Comparison of ENCODE assay signal across 7 mouse cellular contexts in genomic region chr10:43171106-43171505, GRCm38 (mm10). TPM values are rescaled to one million over a fixed set of nuclear protein-coding genes. Genes with fewer than 3 reads are reported as not detected.
DNase-seq lines count a peak whose midpoint lies in the region; ATAC-seq and TF ChIP-seq lines count a peak whose summit lies in the region.

No protein-coding gene starts in this region.

- ATAC-seq in heart, embryonic 13.5 days (ENCODE audit: extremely low read depth, insufficient number of reproducible peaks, low FRiP score, low TSS enrichment) = no peak
- no peak for ATAC-seq in CD4-positive, CD25-positive, alpha-beta regulatory T cell, adult 4 months

- H3K4me3 ChIP-seq in heart, embryonic 13.5 days = peak overlapping the region; percentile 41
- H3K4me3 ChIP-seq in midbrain, embryonic 10.5 days = peak overlapping the region; percentile 39; the same call in 1 of the 2 replicates

- H3K4me1 ChIP-seq in heart, embryonic 13.5 days = peaks cover 44% of the 10 kb centered on the region
- peaks cover 54% of the 10 kb centered on the region for H3K4me1 ChIP-seq in midbrain, embryonic 10.5 days

- WGBS in heart, embryonic 13.5 days = 4% methylated on average over 8 of the region's 8 CpGs
- 2% methylated on average over 8 of the region's 8 CpGs for WGBS in midbrain, embryonic 10.5 days

- peaks cover 23% of the 10 kb centered on the region for H3K27me3 ChIP-seq in heart, embryonic 13.5 days (replicated peaks)
- H3K27me3 ChIP-seq in midbrain, embryonic 10.5 days (ENCODE audit: low read depth, poor library complexity, severe bottlenecking) = peaks cover 54% of the 10 kb centered on the region

- TF ChIP-seq POLR2A in brain, embryonic 14.5 days (IDR thresholded peaks at IDR 0.05; ENCODE audit: borderline replicate concordance, extremely low read depth, insufficient read depth, insufficient read length, poor library complexity, severe bottlenecking) = no peak

- H3K9me3 ChIP-seq in heart, embryonic 13.5 days = peaks cover 3% of the 10 kb centered on the region; the same call in 1 of the 2 replicates
- no peaks in the 10 kb centered on the region for H3K9me3 ChIP-seq in midbrain, embryonic 10.5 days (replicated peaks)

- H3K27ac ChIP-seq in heart, embryonic 13.5 days (replicated peaks) = peak overlapping the region; percentile 82
- H3K27ac ChIP-seq in midbrain, embryonic 10.5 days (replicated peaks) = no peak overlapping the region

- DNase-seq in Muller cell, postnatal 12 days (ENCODE audit: inconsistent ontology term) = peak; percentile 22
- DNase-seq in brain, embryonic 14.5 days (ENCODE audit: low read depth) = peak; percentile 35
- DNase-seq in midbrain, embryonic 10.5 days (ENCODE audit: low spot score) = peak; percentile 44
- no peak for DNase-seq in left cerebral cortex, adult 9 months (ENCODE audit: low spot score in 2 of 2)
- no peak for DNase-seq in natural killer cell, adult 2 months (ENCODE audit: low spot score in 2 of 2)

- TF ChIP-seq CTCF in brain, embryonic 14.5 days (IDR thresholded peaks at IDR 0.05; ENCODE audit: borderline replicate concordance, extremely low read depth, insufficient read depth, insufficient read length) = no peak

- peak overlapping the region; percentile 71 for H3K9ac ChIP-seq in heart, embryonic 13.5 days

- H3K36me3 ChIP-seq in heart, embryonic 13.5 days = no peaks in the 10 kb centered on the region
- H3K36me3 ChIP-seq in midbrain, embryonic 10.5 days = peaks cover 2% of the 10 kb centered on the region; the same call in 1 of the 2 replicates

- H3K4me2 ChIP-seq in heart, embryonic 13.5 days = peak overlapping the region; percentile 93

RNA-seq across cellular contexts. Expression of gene Sobp, which starts 3.2 kb away (rescaled TPM):
- polyA plus RNA-seq in brain, embryonic 14.5 days (2012; rRNA removed) = 15.0 and 30.6 TPM in 2 replicates
- 1.6 and 1.7 TPM in 2 replicates for polyA plus RNA-seq in heart, embryonic 13.5 days (2015; fragmentation: Nextera tagmentation; extraction: Ambion mirVana)
- 2.0 and 2.3 TPM in 2 replicates for polyA plus RNA-seq in midbrain, embryonic 10.5 days (2016; fragmentation: Nextera tagmentation; extraction: Ambion mirVana)
- polyA plus RNA-seq in CD4-positive, CD25-positive, alpha-beta regulatory T cell, adult 4 months (2017; shearing (Covaris generic)) = not detected

RNA-seq across cellular contexts. Expression of gene 9030612E09Rik, which starts 3.4 kb away (rescaled TPM):
- polyA plus RNA-seq in brain, embryonic 14.5 days (2012; rRNA removed) = 3.3 and 4.3 TPM in 2 replicates
- 0.52 and 0.64 TPM in 2 replicates for polyA plus RNA-seq in heart, embryonic 13.5 days (2015; fragmentation: Nextera tagmentation; extraction: Ambion mirVana)
- polyA plus RNA-seq in midbrain, embryonic 10.5 days (2016; fragmentation: Nextera tagmentation; extraction: Ambion mirVana) = 0.79 and 1.3 TPM in 2 replicates
- not detected for polyA plus RNA-seq in CD4-positive, CD25-positive, alpha-beta regulatory T cell, adult 4 months (2017; shearing (Covaris generic))

RNA-seq across cellular contexts. Expression of gene Pdss2, which starts 50.2 kb away (rescaled TPM):
- polyA plus RNA-seq in brain, embryonic 14.5 days (2012; rRNA removed) = 12.3 and 12.6 TPM in 2 replicates
- polyA plus RNA-seq in heart, embryonic 13.5 days (2015; fragmentation: Nextera tagmentation; extraction: Ambion mirVana) = 9.7 and 11.4 TPM in 2 replicates
- 15.2 and 16.0 TPM in 2 replicates for polyA plus RNA-seq in midbrain, embryonic 10.5 days (2016; fragmentation: Nextera tagmentation; extraction: Ambion mirVana)
- 10 to 100 TPM in 1 of 2 experiments, 1 to 10 TPM in 1; 8.9 to 18.1 TPM for polyA plus RNA-seq in CD4-positive, CD25-positive, alpha-beta regulatory T cell, adult 4 months (2017; shearing (Covaris generic))

Comparison
In these comparisons a context has a peak if more than half of its experiments do, and no peak if none do; other contexts are left out.
1. DNase-seq: peak in Muller cell, postnatal 12 days (single experiment), brain, embryonic 14.5 days (single experiment) and midbrain, embryonic 10.5 days (single experiment); none in left cerebral cortex, adult 9 months (0 of 2) and natural killer cell, adult 2 months (0 of 2).